Mouse (Mus musculus) small intestine, adult 2 months (tissue): Measurements from ENCODE around the gene Ppp4r1. TPM values are rescaled to one million over a fixed set of nuclear protein-coding genes. Genes with fewer than 3 reads are reported as not detected.

Experiments
- H3K27ac ChIP-seq: fragments of 200-500 bp; 2 replicates; pipeline ENCODE4 v1.5.1; 2012; ENCODE audit warnings: low read depth, low read length, control low read depth, inconsistent platforms; ENCODE audit not compliant: insufficient read depth
- H3K27me3 ChIP-seq: fragments of 200-500 bp; 2 replicates; pipeline ENCODE4 v1.6.1; 2012; ENCODE audit warnings: mild to moderate bottlenecking, moderate library complexity, low read length, inconsistent platforms; ENCODE audit not compliant: control insufficient read depth, insufficient read depth
- H3K36me3 ChIP-seq: fragments of 200-500 bp; 2 replicates; pipeline ENCODE4 v1.6.1; 2012; ENCODE audit warnings: mild to moderate bottlenecking, low read length, control low read depth, inconsistent platforms; ENCODE audit not compliant: control insufficient read depth, insufficient read depth
- H3K4me1 ChIP-seq: fragments of 200-500 bp; 2 replicates; pipeline ENCODE4 v1.6.1; 2012; ENCODE audit warnings: low read length, inconsistent platforms, mixed read lengths; ENCODE audit not compliant: control insufficient read depth, insufficient read depth, insufficient read length
- H3K4me3 ChIP-seq: fragments of 200-500 bp; 2 replicates; pipeline ENCODE4 v1.5.1; 2012; ENCODE audit warnings: low read depth, mild to moderate bottlenecking, control low read depth, inconsistent platforms, low read length, moderate library complexity
- CTCF ChIP-seq: fragments of 200-500 bp; IDR thresholded peaks from 2 replicates; pipeline ENCODE4 v1.5.1; 2012; ENCODE audit warnings: low read depth, mild to moderate bottlenecking, control low read depth, inconsistent platforms, low read length, moderate library complexity, mixed read lengths; ENCODE audit not compliant: insufficient replicate concordance, insufficient read length; ENCODE audit errors: extremely low read depth
- POLR2A ChIP-seq: fragments of 200-500 bp; IDR thresholded peaks from 2 replicates; pipeline ENCODE4 v1.6.1; 2012; ENCODE audit warnings: low read depth, mild to moderate bottlenecking, control low read depth, inconsistent platforms, low read length, moderate library complexity
- WGBS: fragments of 180-500 bp; shearing (Covaris S2); methylation state at CpG from one replicate; pipeline ENCODE4 v1.1.7; 2018; 5-methylcytosine and 5-hydroxymethylcytosine counted together
- polyA plus RNA-seq: library from polyadenylated mRNA; depleted of rRNA; stranded (reverse); fragments of >200 nt; gene quantifications from 2 replicates; pipeline ENCODE4 v1.2.3, GENCODE M21; 2012

The Ppp4r1 gene
- polyA plus RNA-seq, 1 experiment = 57.7 TPM

- Histone ChIP-seq H3K27me3 (no peaks in the 10 kb centered on the region), H3K4me1 (peaks cover 3% of the 10 kb centered on the region; the same call in 1 of the 2 replicates), H3K36me3 (peaks cover 56% of the 10 kb centered on the region), H3K27ac (no peak overlapping the region), H3K4me3 (no peak overlapping the region)
- 94% methylated on average over 5 of the region's 5 CpGs for WGBS
- TF ChIP-seq POLR2A (no peak), CTCF (no peak)
These were observed 45.5 kb downstream of the Ppp4r1 start for GRCm38 (mm10) chr17:65827904-65828303.

GRCm38 (mm10) chr17:65828951-65829350 lies 46.6 kb downstream of the Ppp4r1 start:
- Histone ChIP-seq H3K27me3 (no peaks in the 10 kb centered on the region), H3K4me3 (no peak overlapping the region), H3K4me1 (peaks cover 3% of the 10 kb centered on the region; the same call in 1 of the 2 replicates), H3K36me3 (peaks cover 62% of the 10 kb centered on the region), H3K27ac (no peak overlapping the region)
- 43% methylated on average over 11 of the region's 11 CpGs for WGBS
- TF ChIP-seq POLR2A (no peak), CTCF (no peak)

GRCm38 (mm10) chr17:65830216-65830863 lies 48.0 kb downstream of the Ppp4r1 start:
- TF ChIP-seq CTCF = 0 out of 2 replicates have a peak, but pooled peaks have one; percentile 11
- no peak for TF ChIP-seq POLR2A
- H3K36me3 ChIP-seq = peaks cover 59% of the 10 kb centered on the region

GRCm38 (mm10) chr17:65833891-65834290 lies 51.5 kb downstream of the Ppp4r1 start:
- Histone ChIP-seq H3K27me3 (no peaks in the 10 kb centered on the region), H3K4me1 (peaks cover 3% of the 10 kb centered on the region; the same call in 1 of the 2 replicates), H3K4me3 (no peak overlapping the region), H3K27ac (no peak overlapping the region), H3K36me3 (peaks cover 73% of the 10 kb centered on the region)
- 85% methylated on average over 3 of the region's 3 CpGs for WGBS
- no peak for TF ChIP-seq POLR2A
- no peak for TF ChIP-seq CTCF

More at GRCm38 (mm10) chr17:65830216-65830863, 48.0 kb downstream of the Ppp4r1 start:
- WGBS = 89% methylated on average over 13 of the region's 13 CpGs
- H3K4me3 ChIP-seq = no peak overlapping the region
- H3K4me1 ChIP-seq = peaks cover 3% of the 10 kb centered on the region; the same call in 1 of the 2 replicates
- no peak overlapping the region for H3K27ac ChIP-seq
- no peaks in the 10 kb centered on the region for H3K27me3 ChIP-seq

GRCm38 (mm10) chr17:65836746-65837145 lies 54.4 kb downstream of the Ppp4r1 start:
- 91% methylated on average over 3 of the region's 3 CpGs for WGBS
- Histone ChIP-seq H3K4me1 (0 out of 2 replicates have a peak, but pooled peaks cover under 1% of the 10 kb centered on the region), H3K36me3 (peaks cover 68% of the 10 kb centered on the region), H3K27ac (no peak overlapping the region), H3K27me3 (no peaks in the 10 kb centered on the region), H3K4me3 (no peak overlapping the region)
- TF ChIP-seq POLR2A = no peak
- TF ChIP-seq CTCF = no peak

GRCm38 (mm10) chr17:65839541-65840256 lies 57.3 kb downstream of the Ppp4r1 start:
- Histone ChIP-seq H3K27ac (no peak overlapping the region), H3K36me3 (peaks cover 62% of the 10 kb centered on the region), H3K27me3 (no peaks in the 10 kb centered on the region), H3K4me3 (no peak overlapping the region), H3K4me1 (peaks cover 8% of the 10 kb centered on the region; the same call in 1 of the 2 replicates)
- WGBS = 34% methylated on average over 7 of the region's 7 CpGs
- TF ChIP-seq POLR2A (no peak), CTCF (no peak)

GRCm38 (mm10) chr17:65842669-65843381 lies 60.5 kb downstream of the Ppp4r1 start:
- H3K27ac ChIP-seq = no peak overlapping the region
- H3K27me3 ChIP-seq = no peaks in the 10 kb centered on the region
- peaks cover 47% of the 10 kb centered on the region for H3K36me3 ChIP-seq
- TF ChIP-seq POLR2A = no peak
- H3K4me1 ChIP-seq = peaks cover 8% of the 10 kb centered on the region; the same call in 1 of the 2 replicates
- 43% methylated on average over 10 of the region's 10 CpGs for WGBS
- H3K4me3 ChIP-seq = no peak overlapping the region
